Mouse (Mus musculus): ENCODE data around the gene AI182371. TPM values are rescaled to one million over a fixed set of nuclear protein-coding genes. Genes with fewer than 3 reads are reported as not detected.

AI182371 gene
- polyA plus RNA-seq (2015; fragmentation: Nextera tagmentation; extraction: Ambion mirVana): 0.28 and 0.60 TPM in 2 replicates

GRCm38 (mm10) chr2:35101443-35101842 lies at the start of gene AI182371:
TSS of gene AI182371 (minus strand) at chr2:35101543.
- H3K27me3 ChIP-seq: no peaks in the 10 kb centered on the region
- no peak within 1 kb of the TSS for H3K4me2 ChIP-seq (replicated peaks)
- H3K9me3 ChIP-seq: no peaks in the 10 kb centered on the region
- H3K27ac ChIP-seq: no peak within 1 kb of the TSS
- H3K4me1 ChIP-seq: no peaks in the 10 kb centered on the region
- H3K36me3 ChIP-seq: no peaks in the 10 kb centered on the region
- no peak within 1 kb of the TSS for H3K9ac ChIP-seq
- H3K4me3 ChIP-seq: no peak within 1 kb of the TSS
- 89% methylated on average over 3 of the region's 3 CpGs for WGBS
- ATAC-seq (ENCODE audit: low FRiP score, low read depth): no peak

GRCm38 (mm10) chr2:35148806-35149205 lies 47.5 kb upstream of the AI182371 start:
- Histone ChIP-seq H3K27me3 (no peaks in the 10 kb centered on the region), H3K4me3 (no peak overlapping the region), H3K36me3 (peaks cover 95% of the 10 kb centered on the region), H3K4me1 (no peaks in the 10 kb centered on the region), H3K9ac (no peak overlapping the region; the same call in 1 of the 2 replicates), H3K4me2 (replicated peaks) (no peak overlapping the region), H3K9me3 (no peaks in the 10 kb centered on the region), H3K27ac (no peak overlapping the region)
- ATAC-seq (ENCODE audit: low FRiP score, low read depth): no peak
- WGBS: 93% methylated on average over 10 of the region's 10 CpGs

- H3K9me3 ChIP-seq: no peaks in the 10 kb centered on the region
- no peak overlapping the region for H3K4me2 ChIP-seq (replicated peaks)
- no peak overlapping the region for H3K27ac ChIP-seq
- H3K4me3 ChIP-seq: no peak overlapping the region
- WGBS: 94% methylated on average over 3 of the region's 3 CpGs
- no peaks in the 10 kb centered on the region for H3K27me3 ChIP-seq
- H3K9ac ChIP-seq: no peak overlapping the region
- H3K4me1 ChIP-seq: no peaks in the 10 kb centered on the region
- peaks cover 92% of the 10 kb centered on the region for H3K36me3 ChIP-seq
- ATAC-seq (ENCODE audit: low FRiP score, low read depth): no peak
These were observed 40.3 kb upstream of the AI182371 start for GRCm38 (mm10) chr2:35141673-35142072.

GRCm38 (mm10) chr2:35138576-35138975 lies 37.2 kb upstream of the AI182371 start:
- Histone ChIP-seq H3K4me1 (peaks cover 7% of the 10 kb centered on the region; the same call in 1 of the 2 replicates), H3K9ac (no peak overlapping the region), H3K27ac (no peak overlapping the region), H3K4me2 (replicated peaks) (no peak overlapping the region), H3K4me3 (no peak overlapping the region), H3K27me3 (no peaks in the 10 kb centered on the region), H3K36me3 (peaks cover 75% of the 10 kb centered on the region), H3K9me3 (no peaks in the 10 kb centered on the region)
- ATAC-seq (ENCODE audit: low FRiP score, low read depth): no peak
- 97% methylated on average over 1 of the region's 1 CpGs for WGBS

- ATAC-seq (ENCODE audit: low FRiP score, low read depth): no peak
- H3K9ac ChIP-seq: no peak overlapping the region; the same call in 1 of the 2 replicates
- peaks cover 17% of the 10 kb centered on the region for H3K4me1 ChIP-seq
- peaks cover 41% of the 10 kb centered on the region for H3K36me3 ChIP-seq
- no peak overlapping the region for H3K4me3 ChIP-seq
- H3K4me2 ChIP-seq (replicated peaks): no peak overlapping the region
- no peaks in the 10 kb centered on the region for H3K9me3 ChIP-seq
- no peaks in the 10 kb centered on the region for H3K27me3 ChIP-seq
- H3K27ac ChIP-seq: no peak overlapping the region
- WGBS: 80% methylated on average over 5 of the region's 5 CpGs
These were observed 32.5 kb upstream of the AI182371 start for GRCm38 (mm10) chr2:35133891-35134290.

- Histone ChIP-seq H3K27ac (peak overlapping the region; percentile 85), H3K4me3 (peak overlapping the region; percentile 53), H3K4me1 (peaks cover 17% of the 10 kb centered on the region), H3K9me3 (no peaks in the 10 kb centered on the region), H3K36me3 (peaks cover 36% of the 10 kb centered on the region), H3K9ac (peak overlapping the region; percentile 68), H3K27me3 (no peaks in the 10 kb centered on the region), H3K4me2 (replicated peaks) (peak overlapping the region; percentile 75)
- peak; percentile 11; the same call in 1 of the 2 replicates for ATAC-seq (ENCODE audit: low FRiP score, low read depth)
- 5% methylated on average over 5 of the region's 5 CpGs for WGBS
These were observed 31.3 kb upstream of the AI182371 start for GRCm38 (mm10) chr2:35132662-35133055.

GRCm38 (mm10) chr2:35131991-35132661 lies 30.8 kb upstream of the AI182371 start:
- Histone ChIP-seq H3K27me3 (no peaks in the 10 kb centered on the region), H3K27ac (peak overlapping the region; percentile 85), H3K9ac (peak overlapping the region; percentile 68), H3K9me3 (no peaks in the 10 kb centered on the region), H3K36me3 (peaks cover 34% of the 10 kb centered on the region), H3K4me1 (peaks cover 17% of the 10 kb centered on the region), H3K4me3 (peak overlapping the region; percentile 53), H3K4me2 (replicated peaks) (peak overlapping the region; percentile 75)
- peak; percentile 99 for ATAC-seq (ENCODE audit: low FRiP score, low read depth)
- WGBS: under 1% methylated on average over 21 of the region's 21 CpGs

GRCm38 (mm10) chr2:35131491-35131890 lies 30.1 kb upstream of the AI182371 start:
- ATAC-seq (ENCODE audit: low FRiP score, low read depth): no peak
- H3K9ac ChIP-seq: 0 out of 2 replicates have a peak overlapping the region, but pooled peaks have one; percentile 13
- no peaks in the 10 kb centered on the region for H3K27me3 ChIP-seq
- peak overlapping the region; percentile 75 for H3K4me2 ChIP-seq (replicated peaks)
- H3K4me1 ChIP-seq: peaks cover 17% of the 10 kb centered on the region
- peak overlapping the region; percentile 39; the same call in 1 of the 2 replicates for H3K27ac ChIP-seq
- peaks cover 28% of the 10 kb centered on the region for H3K36me3 ChIP-seq
- no peaks in the 10 kb centered on the region for H3K9me3 ChIP-seq
- peak overlapping the region; percentile 53 for H3K4me3 ChIP-seq

GRCm38 (mm10) chr2:35124716-35125115 lies 23.4 kb upstream of the AI182371 start:
- WGBS: 75% methylated on average over 7 of the region's 7 CpGs
- Histone ChIP-seq H3K9ac (no peak overlapping the region), H3K4me2 (replicated peaks) (no peak overlapping the region), H3K27me3 (no peaks in the 10 kb centered on the region), H3K4me1 (no peaks in the 10 kb centered on the region), H3K27ac (no peak overlapping the region), H3K4me3 (no peak overlapping the region), H3K36me3 (peaks cover 29% of the 10 kb centered on the region), H3K9me3 (no peaks in the 10 kb centered on the region)
- no peak for ATAC-seq (ENCODE audit: low FRiP score, low read depth)

GRCm38 (mm10) chr2:35110521-35110920 lies 9.2 kb upstream of the AI182371 start:
- H3K27ac ChIP-seq: no peak overlapping the region
- no peaks in the 10 kb centered on the region for H3K9me3 ChIP-seq
- no peak overlapping the region for H3K4me3 ChIP-seq
- no peak overlapping the region; the same call in 1 of the 2 replicates for H3K4me2 ChIP-seq (replicated peaks)
- H3K27me3 ChIP-seq: no peaks in the 10 kb centered on the region
- no peak for ATAC-seq (ENCODE audit: low FRiP score, low read depth)
- WGBS: 86% methylated on average over 2 of the region's 2 CpGs
- peaks cover 7% of the 10 kb centered on the region for H3K36me3 ChIP-seq
- no peak overlapping the region for H3K9ac ChIP-seq
- H3K4me1 ChIP-seq: 0 out of 2 replicates have a peak, but pooled peaks cover 4% of the 10 kb centered on the region

GRCm38 (mm10) chr2:35109924-35110304 lies 8.6 kb upstream of the AI182371 start:
- H3K4me3 ChIP-seq: peak overlapping the region; percentile 77

GRCm38 (mm10) chr2:35109141-35109923 lies 8.0 kb upstream of the AI182371 start, which contains the start of gene Cntrl:
TSS of gene Cntrl (plus strand) at chr2:35109492.
- Histone ChIP-seq H3K4me3 (peak within 1 kb of the TSS; percentile 77), H3K4me2 (replicated peaks) (peak within 1 kb of the TSS; percentile 74), H3K9ac (peak within 1 kb of the TSS; percentile 73), H3K9me3 (no peaks in the 10 kb centered on the region), H3K4me1 (0 out of 2 replicates have a peak, but pooled peaks cover 4% of the 10 kb centered on the region), H3K27ac (peak within 1 kb of the TSS; percentile 76), H3K27me3 (no peaks in the 10 kb centered on the region), H3K36me3 (no peaks in the 10 kb centered on the region)
- ATAC-seq (ENCODE audit: low FRiP score, low read depth): peak; percentile 95
- under 1% methylated on average over 61 of the region's 62 CpGs for WGBS

More at GRCm38 (mm10) chr2:35109924-35110304, 8.6 kb upstream of the AI182371 start:
- Histone ChIP-seq H3K27ac (no peak overlapping the region; the same call in 1 of the 2 replicates), H3K36me3 (peaks cover 1% of the 10 kb centered on the region; the same call in 1 of the 2 replicates), H3K9ac (peak overlapping the region; percentile 73), H3K4me2 (replicated peaks) (peak overlapping the region; percentile 74), H3K9me3 (no peaks in the 10 kb centered on the region), H3K4me1 (0 out of 2 replicates have a peak, but pooled peaks cover 4% of the 10 kb centered on the region), H3K27me3 (no peaks in the 10 kb centered on the region)
- no peak for ATAC-seq (ENCODE audit: low FRiP score, low read depth)
- 3% methylated on average over 13 of the region's 13 CpGs for WGBS
